Mouse (Mus musculus) E14TG2a.4 (cell line): ENCODE data around the gene Nhlrc4.

ENCODE experiments used
- H3K27me3 ChIP-seq: 2 replicates; pipeline ENCODE4 v1.6.1; 2014; ENCODE audit warnings: low read length, control low read depth; ENCODE audit not compliant: insufficient read depth
- H3K36me3 ChIP-seq: 2 replicates; pipeline ENCODE4 v1.6.1; 2014; ENCODE audit warnings: low read length, control low read depth; ENCODE audit not compliant: insufficient read depth
- H3K4me1 ChIP-seq: replicated peaks from 2 replicates; pipeline ENCODE4 v1.6.1; 2014; ENCODE audit warnings: low read depth, low read length, control low read depth
- H3K4me3 ChIP-seq: replicated peaks from 2 replicates; pipeline ENCODE4 v1.5.1; 2014; ENCODE audit warnings: mild to moderate bottlenecking, low read length
- H3K9me3 ChIP-seq: 2 replicates; pipeline ENCODE4 v1.6.1; 2014; ENCODE audit warnings: low read length, control low read depth
- CTCF ChIP-seq: conservative IDR thresholded peaks from 2 replicates; pipeline ENCODE4 v1.5.1; 2014; ENCODE audit warnings: low read length
- NANOG ChIP-seq: IDR thresholded peaks from 2 replicates; pipeline ENCODE4 v1.6.1; 2014; ENCODE audit warnings: borderline replicate concordance, low read length, mixed read lengths
- POU5F1 ChIP-seq: IDR thresholded peaks from 2 replicates; pipeline ENCODE4 v1.6.1; 2014; ENCODE audit warnings: low read length, borderline replicate concordance

Nhlrc4 gene

GRCm38 (mm10) chr17:25953161-25953560 is 8.4 kb upstream of the Nhlrc4 start:
- Histone ChIP-seq H3K4me1 (peaks cover 13% of the 10 kb centered on the region), H3K9me3 (no peaks in the 10 kb centered on the region), H3K36me3 (no peaks in the 10 kb centered on the region), H3K4me3 (no peak overlapping the region), H3K27me3 (peaks cover 49% of the 10 kb centered on the region)
- no peak for TF ChIP-seq POU5F1
- TF ChIP-seq NANOG = no peak
- TF ChIP-seq CTCF = no peak

GRCm38 (mm10) chr17:25951803-25952623 is 7.3 kb upstream of the Nhlrc4 start, which contains the start of gene A930017K11Rik:
A930017K11Rik (minus strand) TSS chr17:25952565.
- no peak for TF ChIP-seq POU5F1
- no peak for TF ChIP-seq CTCF
- TF ChIP-seq NANOG = no peak
- H3K27me3 ChIP-seq = peaks cover 52% of the 10 kb centered on the region
- no peaks in the 10 kb centered on the region for H3K36me3 ChIP-seq
- H3K4me3 ChIP-seq = peak within 1 kb of the TSS; percentile 84
- peaks cover 13% of the 10 kb centered on the region for H3K4me1 ChIP-seq
- H3K9me3 ChIP-seq = no peaks in the 10 kb centered on the region

- Histone ChIP-seq H3K4me3 (peak overlapping the region; percentile 84), H3K27me3 (peaks cover 52% of the 10 kb centered on the region), H3K9me3 (no peaks in the 10 kb centered on the region), H3K36me3 (no peaks in the 10 kb centered on the region), H3K4me1 (peaks cover 14% of the 10 kb centered on the region)
- no peak for TF ChIP-seq POU5F1
- no peak for TF ChIP-seq CTCF
- no peak for TF ChIP-seq NANOG
These were observed 6.6 kb upstream of the Nhlrc4 start for GRCm38 (mm10) chr17:25951225-25951802.

- Histone ChIP-seq H3K4me1 (peaks cover 20% of the 10 kb centered on the region), H3K4me3 (peak overlapping the region; percentile 84), H3K36me3 (no peaks in the 10 kb centered on the region), H3K9me3 (no peaks in the 10 kb centered on the region), H3K27me3 (peaks cover 52% of the 10 kb centered on the region)
- TF ChIP-seq POU5F1 (no peak), CTCF (no peak), NANOG (no peak)
These were observed 5.9 kb upstream of the Nhlrc4 start for GRCm38 (mm10) chr17:25950706-25951105.

- TF ChIP-seq CTCF = no peak
- TF ChIP-seq NANOG = no peak
- no peak for TF ChIP-seq POU5F1
- H3K9me3 ChIP-seq = no peaks in the 10 kb centered on the region
- H3K36me3 ChIP-seq = no peaks in the 10 kb centered on the region
- peaks cover 27% of the 10 kb centered on the region for H3K4me1 ChIP-seq
- peaks cover 52% of the 10 kb centered on the region for H3K27me3 ChIP-seq
- no peak overlapping the region for H3K4me3 ChIP-seq
These were observed 5.2 kb upstream of the Nhlrc4 start for GRCm38 (mm10) chr17:25949981-25950380.

- Histone ChIP-seq H3K27me3 (peaks cover 41% of the 10 kb centered on the region), H3K36me3 (no peaks in the 10 kb centered on the region), H3K4me1 (peaks cover 44% of the 10 kb centered on the region), H3K4me3 (no peak overlapping the region), H3K9me3 (no peaks in the 10 kb centered on the region)
- TF ChIP-seq POU5F1 (no peak), NANOG (no peak), CTCF (no peak)
These were observed 3.3 kb upstream of the Nhlrc4 start for GRCm38 (mm10) chr17:25948051-25948450.

GRCm38 (mm10) chr17:25947576-25947975 is 2.8 kb upstream of the Nhlrc4 start:
- TF ChIP-seq CTCF = no peak
- TF ChIP-seq NANOG = no peak
- no peak for TF ChIP-seq POU5F1
- H3K27me3 ChIP-seq = peaks cover 36% of the 10 kb centered on the region
- H3K4me1 ChIP-seq = peaks cover 49% of the 10 kb centered on the region
- H3K9me3 ChIP-seq = no peaks in the 10 kb centered on the region
- no peak overlapping the region for H3K4me3 ChIP-seq
- H3K36me3 ChIP-seq = no peaks in the 10 kb centered on the region

- Histone ChIP-seq H3K4me3 (no peak overlapping the region), H3K4me1 (peaks cover 50% of the 10 kb centered on the region), H3K27me3 (peaks cover 29% of the 10 kb centered on the region), H3K36me3 (no peaks in the 10 kb centered on the region), H3K9me3 (no peaks in the 10 kb centered on the region)
- TF ChIP-seq NANOG (no peak), CTCF (no peak), POU5F1 (no peak)
These were observed 2.1 kb upstream of the Nhlrc4 start for GRCm38 (mm10) chr17:25946891-25947290.
